Mouse (Mus musculus) megakaryocyte, embryonic 14.5 days (primary cell): Measurements from ENCODE around the gene Nfe2l1. TPM values are rescaled to one million over a fixed set of nuclear protein-coding genes. Genes with fewer than 3 reads are reported as not detected.
"Not testable (repeated sequence)": the region's sequence is repeated elsewhere in the genome, so short reads cannot be mapped to it uniquely, and the experiment has no call there.

Experiments used
- H3K27me3 ChIP-seq: replicated peaks from 2 replicates; pipeline ENCODE3; 2012; ENCODE audit warnings: inconsistent platforms
- H3K36me3 ChIP-seq: replicated peaks from 2 replicates; pipeline ENCODE3; 2012; ENCODE audit warnings: low read length, inconsistent platforms, mixed read lengths
- H3K4me1 ChIP-seq: 2 replicates; pipeline ENCODE4 v1.6.1; 2012; ENCODE audit warnings: inconsistent platforms
- H3K4me3 ChIP-seq: replicated peaks from 2 replicates; pipeline ENCODE3; 2012; ENCODE audit warnings: moderate library complexity, mild to moderate bottlenecking, inconsistent platforms
- H3K9me3 ChIP-seq: 2 replicates; pipeline ENCODE4 v1.6.1; 2012; ENCODE audit warnings: inconsistent platforms
- FLI1 ChIP-seq: IDR thresholded peaks from 2 replicates; pipeline ENCODE4 v1.6.1; 2012; ENCODE audit warnings: low read length, inconsistent platforms, mixed read lengths
- GATA1 ChIP-seq: IDR thresholded peaks from 3 replicates; pipeline ENCODE4 v1.6.1; 2012; ENCODE audit warnings: mixed read lengths, low read length, inconsistent platforms, borderline replicate concordance
- polyA plus RNA-seq: library from polyadenylated mRNA; stranded (reverse); fragments of >175 nt; gene quantifications from 2 replicates; pipeline ENCODE4 v1.2.3, GENCODE M21; 2012; ENCODE audit warnings: low replicate concordance; ENCODE audit not compliant: insufficient read depth

Nfe2l1 gene
- polyA plus RNA-seq, 1 experiment = 28.9 TPM

- no peaks in the 10 kb centered on the region for H3K9me3 ChIP-seq
- TF ChIP-seq GATA1 = no peak
- TF ChIP-seq FLI1 = no peak
- peaks cover 31% of the 10 kb centered on the region for H3K4me1 ChIP-seq
- no peak overlapping the region for H3K4me3 ChIP-seq
- H3K27me3 ChIP-seq = no peaks in the 10 kb centered on the region
- H3K36me3 ChIP-seq = no peaks in the 10 kb centered on the region
These were observed 42.9 kb downstream of the Nfe2l1 start for GRCm38 (mm10) chr11:96786731-96787450.

GRCm38 (mm10) chr11:96784847-96785246, 44.9 kb downstream of the Nfe2l1 start:
- H3K27me3 ChIP-seq, H3K9me3 ChIP-seq, H3K4me3 ChIP-seq, H3K36me3 ChIP-seq: not testable (repeated sequence)
- peaks cover 19% of the 10 kb centered on the region for H3K4me1 ChIP-seq

GRCm38 (mm10) chr11:96781425-96781824, 48.3 kb downstream of the Nfe2l1 start:
- TF ChIP-seq GATA1 (no peak), FLI1 (no peak)
- no peaks in the 10 kb centered on the region for H3K27me3 ChIP-seq
- H3K4me1 ChIP-seq = peaks cover 17% of the 10 kb centered on the region
- H3K9me3 ChIP-seq = no peaks in the 10 kb centered on the region
- H3K36me3 ChIP-seq = no peaks in the 10 kb centered on the region
- no peak overlapping the region for H3K4me3 ChIP-seq

- peaks cover 27% of the 10 kb centered on the region for H3K4me1 ChIP-seq
These were observed 49.5 kb downstream of the Nfe2l1 start for GRCm38 (mm10) chr11:96780306-96780705.

GRCm38 (mm10) chr11:96778061-96778627, 51.6 kb downstream of the Nfe2l1 start:
- Histone ChIP-seq H3K4me3 (peak overlapping the region; percentile 98), H3K36me3 (peaks cover 23% of the 10 kb centered on the region), H3K4me1 (peaks cover 26% of the 10 kb centered on the region)
- H3K27me3 ChIP-seq, H3K9me3 ChIP-seq: not testable (repeated sequence)

More at GRCm38 (mm10) chr11:96780306-96780705, 49.5 kb downstream of the Nfe2l1 start:
- H3K27me3 ChIP-seq = no peaks in the 10 kb centered on the region
- TF ChIP-seq FLI1 = no peak
- TF ChIP-seq GATA1 = no peak
- no peak overlapping the region for H3K4me3 ChIP-seq
- H3K36me3 ChIP-seq = peaks cover 2% of the 10 kb centered on the region
- H3K9me3 ChIP-seq = no peaks in the 10 kb centered on the region

GRCm38 (mm10) chr11:96776968-96777962, 52.5 kb downstream of the Nfe2l1 start, which contains the start of gene Snx11:
Snx11 (minus strand) TSS chr11:96777559.
- TF ChIP-seq FLI1 (peak; percentile 60; the same call in 1 of the 2 replicates), GATA1 (no peak)

GRCm38 (mm10) chr11:96776068-96776467, 53.7 kb downstream of the Nfe2l1 start:
- peak overlapping the region; percentile 98 for H3K4me3 ChIP-seq
- no peaks in the 10 kb centered on the region for H3K27me3 ChIP-seq
- no peaks in the 10 kb centered on the region for H3K9me3 ChIP-seq
- H3K36me3 ChIP-seq = peaks cover 44% of the 10 kb centered on the region
- H3K4me1 ChIP-seq = peaks cover 26% of the 10 kb centered on the region
- TF ChIP-seq FLI1 (no peak), GATA1 (no peak)

More at GRCm38 (mm10) chr11:96776968-96777962, 52.5 kb downstream of the Nfe2l1 start, which contains the start of gene Snx11:
- H3K4me1 ChIP-seq = peaks cover 26% of the 10 kb centered on the region
- no peaks in the 10 kb centered on the region for H3K9me3 ChIP-seq
- H3K4me3 ChIP-seq = peak within 1 kb of the TSS; percentile 98
- H3K27me3 ChIP-seq = no peaks in the 10 kb centered on the region
- H3K36me3 ChIP-seq = peaks cover 32% of the 10 kb centered on the region

- TF ChIP-seq FLI1 = no peak
- no peak for TF ChIP-seq GATA1
- H3K27me3 ChIP-seq = no peaks in the 10 kb centered on the region
- peaks cover 26% of the 10 kb centered on the region for H3K4me1 ChIP-seq
- peaks cover 48% of the 10 kb centered on the region for H3K36me3 ChIP-seq
- H3K9me3 ChIP-seq = no peaks in the 10 kb centered on the region
- no peak overlapping the region for H3K4me3 ChIP-seq
These were observed 54.1 kb downstream of the Nfe2l1 start for GRCm38 (mm10) chr11:96775665-96776064.

- no peak overlapping the region for H3K4me3 ChIP-seq
- no peaks in the 10 kb centered on the region for H3K27me3 ChIP-seq
- no peaks in the 10 kb centered on the region for H3K9me3 ChIP-seq
- H3K4me1 ChIP-seq = peaks cover 26% of the 10 kb centered on the region
- H3K36me3 ChIP-seq = peaks cover 54% of the 10 kb centered on the region
- TF ChIP-seq GATA1 (no peak), FLI1 (no peak)
These were observed 54.7 kb downstream of the Nfe2l1 start for GRCm38 (mm10) chr11:96775063-96775462.
